Mouse (Mus musculus): ENCODE measurements around the gene Pik3r1.
A peak's percentile ranks its signal among the peaks of the same experiment; 100 is the strongest.

DNA sequence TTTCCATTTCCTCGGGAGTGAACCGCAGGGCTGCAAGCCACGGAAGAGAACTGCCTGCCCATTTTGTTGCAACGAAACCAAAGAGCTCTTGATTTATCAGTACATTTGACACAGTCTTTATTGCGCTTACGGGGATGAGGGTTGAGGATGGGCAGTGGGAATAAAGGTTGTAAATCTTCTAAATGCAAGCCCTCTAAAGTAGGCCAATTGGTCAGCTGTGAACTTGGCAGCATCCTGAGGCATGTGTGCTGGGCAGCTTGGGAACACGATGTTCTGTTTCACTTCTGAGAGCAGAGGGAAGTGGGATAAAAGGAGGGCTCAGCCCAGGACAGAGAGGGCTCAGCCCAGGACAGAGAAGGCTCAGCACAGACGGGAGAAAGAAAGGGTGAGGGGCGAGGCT is 43.9 kb upstream of the Pik3r1 start:
- TF ChIP-seq POLR2A (IDR thresholded peaks at IDR 0.05; ENCODE audit: insufficient read depth, low read depth, low read length) (no peak; the same call in none of the 2 replicates), CTCF (IDR thresholded peaks at IDR 0.05) (no peak), EP300 (IDR thresholded peaks at IDR 0.05; ENCODE audit: insufficient read depth, low read depth, low read length) (peak; percentile 97)

Data from heart, adult 2 months (tissue).